Mouse (Mus musculus) liver, adult 2 months (tissue): ENCODE results near the gene Ltb.

Experiments used
- CTCF ChIP-seq: fragments of 200-500 bp; IDR thresholded peaks from 2 replicates; pipeline ENCODE4 v1.5.1; 2011; ENCODE audit warnings: low read depth, low read length, control low read depth
- POLR2A ChIP-seq: fragments of 200-500 bp; IDR thresholded peaks from 2 replicates; pipeline ENCODE4 v1.6.1; 2011; ENCODE audit warnings: low read length, control low read depth; ENCODE audit not compliant: insufficient read depth; ENCODE audit errors: extremely low read depth

- no peak for TF ChIP-seq POLR2A
- no peak for TF ChIP-seq CTCF
Observed at GRCm38 (mm10) chr17:35196321-35196641, 2.0 kb downstream of the Ltb start.
